Mouse (Mus musculus) thymus, postnatal 10 days (tissue): Measurements from ENCODE around the gene Tsga10ip.
"Not testable (repeated sequence)": the region's sequence is repeated elsewhere in the genome, so short reads cannot be mapped to it uniquely, and the experiment has no call there.

Source experiments
- DNase-seq, 2 experiments: peaks; one replicate each; pipeline ENCODE4 v3.0.0; 2021; ENCODE audit warnings: low spot score in 2 of 2

The Tsga10ip gene

DNA sequence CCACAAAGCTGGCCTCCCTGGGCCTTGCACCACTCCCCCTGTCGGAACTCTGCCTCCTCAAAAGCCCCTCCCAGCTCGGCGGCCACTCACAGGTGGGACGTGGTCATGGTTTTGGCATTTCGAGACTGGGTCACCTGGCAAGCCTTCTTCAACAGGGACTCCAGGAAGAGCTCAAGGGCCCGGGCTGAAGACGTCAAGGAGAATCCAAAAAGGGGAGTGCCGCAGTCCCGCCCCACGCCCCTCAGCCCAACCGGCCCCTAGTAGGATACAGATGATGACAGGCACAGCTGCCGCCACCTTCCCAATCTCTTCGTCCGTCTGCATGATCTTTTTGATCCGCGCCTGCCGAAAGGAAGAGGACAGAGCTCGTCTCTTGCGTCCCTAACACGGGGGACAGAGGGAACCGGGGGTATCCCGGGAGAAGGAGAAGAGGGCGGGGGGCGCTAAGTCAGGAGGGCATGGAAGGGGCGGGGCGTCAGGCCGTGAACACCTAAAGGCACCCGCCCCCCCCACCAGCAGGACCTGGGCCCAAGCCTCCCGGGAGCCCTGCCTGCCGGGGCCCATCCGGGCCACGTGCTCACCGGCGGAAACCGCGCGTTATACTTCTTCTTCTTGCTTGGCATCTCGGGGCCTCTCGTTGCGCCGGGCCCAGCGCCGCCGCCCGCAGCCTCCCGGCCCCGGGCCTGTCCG is 21.9 kb upstream of the Tsga10ip start:
- DNase-seq, result peak; percentile 73 to 75

DNA sequence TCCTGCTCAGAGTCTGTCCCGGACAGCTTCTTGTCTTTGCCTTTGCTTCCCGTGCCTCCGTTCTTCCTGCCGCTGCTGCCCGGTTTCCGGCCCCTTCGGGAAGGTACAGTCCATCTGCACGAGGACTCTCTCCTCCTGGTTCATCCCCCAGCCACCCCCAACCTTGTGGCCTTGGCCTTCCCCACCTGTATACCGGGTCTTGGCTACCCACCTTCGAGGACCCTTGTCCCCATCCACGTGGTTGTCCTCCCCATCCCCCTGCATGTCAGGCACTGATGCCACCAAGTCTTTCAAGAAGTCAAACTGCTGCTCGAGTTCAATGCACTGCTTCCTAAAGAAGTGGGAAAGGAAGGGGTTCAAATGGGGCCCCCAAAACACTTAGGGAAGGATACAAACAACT is 21.2 kb upstream of the Tsga10ip start:
- no peak for DNase-seq

DNA sequence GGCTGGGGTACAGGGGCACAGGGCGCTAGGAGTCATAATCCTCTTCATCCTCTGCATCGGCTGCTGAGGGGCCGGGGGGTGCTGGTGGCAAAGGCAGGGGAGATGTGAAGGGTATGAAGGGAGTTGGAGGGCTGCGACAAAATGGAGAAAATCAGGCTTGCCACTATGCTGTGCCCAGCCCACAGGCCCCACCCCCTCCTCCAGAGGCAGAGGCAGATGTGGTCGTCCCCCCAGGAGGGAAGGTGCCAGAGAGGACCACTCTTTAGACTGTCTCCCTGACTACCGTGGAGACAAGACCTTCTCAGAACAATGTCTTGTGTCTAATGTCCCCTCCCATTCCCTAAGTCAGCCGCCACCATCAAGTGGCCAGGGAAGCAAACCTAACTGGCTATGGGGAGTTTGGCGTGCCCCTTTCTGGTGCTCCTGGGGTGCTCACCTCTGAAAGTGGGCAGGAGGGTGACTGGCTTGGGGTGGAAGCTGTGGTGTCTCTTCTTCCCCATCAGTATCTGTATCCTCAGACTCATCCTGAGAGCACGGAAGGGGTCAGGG is 20.6 kb upstream of the Tsga10ip start:
- DNase-seq, result no peak

DNA sequence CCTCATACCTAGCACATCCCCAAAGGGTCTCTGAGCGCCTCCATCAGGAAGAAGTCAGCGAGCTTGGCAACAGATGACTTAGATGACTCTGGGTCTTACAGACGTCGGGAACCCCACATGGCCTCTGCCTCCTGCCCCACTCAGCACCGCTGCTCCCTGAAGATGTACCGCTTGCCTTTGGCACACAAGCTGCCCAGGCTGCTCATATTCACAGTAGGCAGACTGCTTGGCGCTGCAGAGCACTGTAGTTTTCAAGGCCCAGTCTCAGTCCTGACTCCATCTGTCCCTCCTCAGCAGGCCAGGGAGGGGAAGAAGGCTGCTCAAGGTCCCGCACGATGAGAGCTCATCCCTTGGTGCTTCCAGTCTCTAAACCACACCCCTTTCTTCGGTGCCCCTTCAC is 19.9 kb upstream of the Tsga10ip start:
- no peak for DNase-seq

DNA sequence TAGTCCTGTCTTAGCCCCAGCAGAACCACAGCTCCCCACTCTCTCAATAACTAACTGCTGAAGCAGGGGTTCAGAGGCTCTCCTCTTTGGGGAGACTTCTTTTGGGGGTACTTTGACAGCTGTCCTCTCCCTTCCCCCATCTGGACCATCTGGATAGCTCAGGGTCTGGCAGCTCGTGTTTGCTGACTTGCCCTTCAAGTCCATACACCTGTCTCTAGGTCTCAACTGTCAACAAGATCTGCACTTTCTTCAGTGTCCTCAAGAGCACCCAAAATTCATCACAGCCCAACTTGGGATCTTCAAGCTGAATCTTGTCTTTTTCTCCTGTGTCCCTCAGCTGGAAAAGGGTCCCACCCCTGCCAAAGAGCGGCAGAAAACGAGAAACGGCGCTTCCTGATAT is 19.5 kb upstream of the Tsga10ip start:
- peak in 1 of 2 experiments; percentile 42 for DNase-seq

DNA sequence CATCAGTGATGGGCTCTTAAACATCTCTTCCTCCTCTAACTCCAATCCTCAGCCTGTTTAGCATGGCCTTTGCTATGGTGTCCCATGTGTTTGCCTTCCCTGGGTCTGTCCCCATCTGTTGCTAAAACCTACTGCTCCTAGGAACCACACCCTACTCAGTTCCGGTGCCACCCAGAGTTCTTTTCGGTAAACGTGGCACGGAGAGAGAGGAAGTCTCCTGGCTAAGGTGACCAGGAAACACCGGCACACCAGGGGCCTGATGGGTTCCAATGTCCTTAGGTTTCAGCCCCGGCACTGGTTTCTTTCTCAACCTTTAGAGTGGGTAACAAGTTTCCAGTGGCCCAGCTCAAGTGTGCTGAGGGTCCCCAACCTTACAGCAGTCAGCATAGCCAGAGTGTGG is 18.3 kb upstream of the Tsga10ip start:
- DNase-seq, result no peak

DNA sequence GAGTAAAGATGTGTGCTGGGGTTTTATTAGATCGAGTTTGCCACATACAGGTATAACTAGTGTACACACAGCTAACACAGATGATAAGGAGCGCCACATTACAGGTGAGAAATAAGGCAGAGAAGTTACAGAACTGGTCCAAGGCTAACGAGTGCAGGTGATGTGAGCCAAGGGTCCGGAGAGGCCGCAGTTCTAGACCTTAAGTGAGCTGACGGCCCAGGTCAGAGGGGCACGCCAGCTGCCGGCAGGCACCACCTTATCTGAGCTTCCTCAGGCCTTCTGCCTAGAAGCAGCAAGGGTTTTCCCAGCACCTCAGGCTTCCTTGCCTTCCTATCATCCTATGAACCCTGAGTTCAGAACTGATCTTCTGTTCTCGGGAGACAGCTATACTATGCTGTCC is 17.3 kb upstream of the Tsga10ip start:
- no peak for DNase-seq

DNA sequence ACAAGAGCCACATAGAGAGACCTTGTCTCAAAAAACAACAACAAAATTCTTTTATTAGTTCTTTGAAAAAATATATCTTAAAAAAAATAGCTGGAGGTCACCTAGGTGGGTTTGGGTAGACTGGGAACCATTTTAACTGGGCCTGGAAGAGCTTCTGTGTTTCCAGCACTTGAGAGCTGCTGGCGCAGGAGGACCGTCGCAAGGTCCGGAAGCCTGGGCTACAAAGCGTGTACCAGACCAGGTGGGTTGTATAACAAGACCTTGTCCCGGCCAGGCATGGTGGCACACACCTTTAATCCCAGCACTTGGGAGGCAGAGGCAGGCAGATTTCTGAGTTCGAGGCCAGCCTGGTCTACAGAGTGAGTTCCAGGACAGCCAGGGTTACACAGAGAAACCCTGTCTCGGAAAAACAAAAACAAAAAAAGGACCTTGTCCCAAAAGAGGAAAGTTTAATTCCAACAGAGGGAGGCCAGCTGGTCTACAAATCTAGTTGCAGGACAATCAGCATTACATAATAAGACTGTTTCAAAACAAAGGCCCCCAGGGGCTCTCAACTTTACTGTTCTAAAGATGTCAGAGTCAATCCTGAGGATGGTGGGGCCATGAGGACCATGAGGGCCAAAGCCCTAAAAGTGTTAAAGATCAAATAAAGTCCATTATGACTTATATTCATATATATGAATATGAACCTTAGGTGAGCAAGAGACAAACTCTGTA is 16.6 kb upstream of the Tsga10ip start:
- no peak for DNase-seq

DNA sequence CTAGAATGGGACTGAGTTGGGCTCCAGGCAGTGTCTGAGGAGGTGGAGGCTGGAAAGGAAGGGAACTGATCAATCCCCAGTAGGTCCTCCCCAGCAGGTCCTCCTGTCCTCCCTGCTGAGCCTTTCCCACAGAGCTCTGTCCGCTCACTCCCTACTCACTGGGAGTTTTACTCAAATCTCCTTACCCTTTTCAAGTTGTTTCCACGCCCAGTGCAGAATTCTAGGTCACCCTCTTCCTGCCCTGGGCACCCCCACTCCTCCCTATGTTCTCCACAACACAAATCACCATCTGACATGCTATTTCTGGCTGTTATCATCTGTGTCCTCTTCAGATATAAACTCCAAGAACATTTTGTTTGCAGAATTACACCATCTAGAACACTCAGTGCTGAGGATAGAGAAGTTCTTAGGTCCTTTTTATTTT is 12.2 kb upstream of the Tsga10ip start:
- no peak for DNase-seq

DNA sequence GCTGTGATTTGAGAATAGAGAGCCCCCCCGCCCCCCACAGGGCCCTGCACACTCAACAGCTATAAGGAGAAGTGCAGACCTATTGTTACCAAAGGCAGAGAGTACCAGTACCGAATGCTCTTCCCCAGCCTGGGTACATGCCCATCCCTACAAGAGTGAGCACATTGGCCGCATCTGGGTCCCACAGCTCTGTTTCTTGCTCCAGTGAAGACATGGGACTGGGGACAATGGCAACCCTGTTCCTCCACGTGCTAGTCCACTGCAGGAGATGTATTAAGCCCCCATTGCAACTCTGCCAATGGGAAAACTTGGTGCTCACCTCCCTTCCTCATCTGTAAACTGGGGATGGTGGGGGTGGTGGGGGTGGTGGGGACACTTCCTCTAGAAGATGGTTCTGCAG is 11.5 kb upstream of the Tsga10ip start:
- DNase-seq, result no peak

DNA sequence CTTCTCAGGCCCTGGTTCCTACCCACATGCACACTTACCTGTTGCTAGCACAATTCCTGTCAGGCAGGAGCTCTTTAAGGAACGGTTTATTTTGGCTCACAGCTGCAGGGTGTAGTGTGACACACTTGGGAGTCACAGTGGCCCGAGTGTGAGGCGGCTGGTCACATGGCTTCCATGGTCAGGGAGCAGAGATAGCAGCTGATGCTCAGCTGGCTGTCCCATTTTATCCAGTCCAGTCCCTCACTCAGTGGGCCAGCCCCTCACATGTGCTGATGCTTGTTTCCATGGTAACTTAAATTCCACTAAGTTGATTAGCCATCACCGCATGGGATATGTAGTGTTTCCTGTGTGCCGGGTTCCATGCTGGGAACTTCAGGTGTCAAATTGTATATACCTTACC is 9.6 kb upstream of the Tsga10ip start:
- DNase-seq, result no peak

DNA sequence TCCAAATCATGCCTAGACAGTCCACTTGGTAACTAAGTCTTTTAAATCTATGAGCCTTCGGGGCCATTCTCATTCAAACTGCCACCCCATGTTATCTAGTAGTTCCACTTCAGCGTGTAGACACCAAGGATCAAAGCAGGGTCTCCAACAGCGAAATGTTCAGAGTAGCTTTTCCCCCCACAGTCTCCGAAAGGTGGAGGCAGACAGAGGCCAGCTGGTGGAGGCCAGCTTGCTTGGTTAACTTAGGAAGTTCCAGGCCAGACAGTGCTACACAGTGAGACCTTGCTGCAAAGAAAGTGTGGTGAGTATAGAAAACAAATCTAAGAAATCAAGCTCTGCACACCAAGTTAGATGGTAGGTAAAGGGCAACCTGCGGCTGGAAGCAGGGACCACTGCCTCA is 8.3 kb upstream of the Tsga10ip start:
- DNase-seq, result no peak

DNA sequence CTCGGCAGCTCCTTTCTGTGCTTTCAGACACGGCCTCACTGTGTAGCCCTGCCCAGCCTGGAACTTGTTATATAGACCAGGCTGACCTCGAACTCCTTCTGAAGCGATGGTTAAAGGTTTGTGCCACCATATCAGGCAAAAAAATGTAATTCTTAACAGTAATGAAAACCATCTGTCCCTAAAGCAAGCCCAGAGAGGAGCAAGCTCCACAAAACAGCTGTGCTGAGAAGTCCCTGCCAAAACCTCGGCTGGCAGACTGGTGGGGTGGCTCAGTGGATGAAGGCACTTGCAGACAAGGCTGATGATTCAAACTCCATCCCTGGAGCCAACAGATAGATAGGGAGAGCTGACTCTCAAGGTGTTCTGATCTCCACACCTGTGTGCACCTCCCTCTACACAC is 6.7 kb upstream of the Tsga10ip start:
- DNase-seq, result no peak

DNA sequence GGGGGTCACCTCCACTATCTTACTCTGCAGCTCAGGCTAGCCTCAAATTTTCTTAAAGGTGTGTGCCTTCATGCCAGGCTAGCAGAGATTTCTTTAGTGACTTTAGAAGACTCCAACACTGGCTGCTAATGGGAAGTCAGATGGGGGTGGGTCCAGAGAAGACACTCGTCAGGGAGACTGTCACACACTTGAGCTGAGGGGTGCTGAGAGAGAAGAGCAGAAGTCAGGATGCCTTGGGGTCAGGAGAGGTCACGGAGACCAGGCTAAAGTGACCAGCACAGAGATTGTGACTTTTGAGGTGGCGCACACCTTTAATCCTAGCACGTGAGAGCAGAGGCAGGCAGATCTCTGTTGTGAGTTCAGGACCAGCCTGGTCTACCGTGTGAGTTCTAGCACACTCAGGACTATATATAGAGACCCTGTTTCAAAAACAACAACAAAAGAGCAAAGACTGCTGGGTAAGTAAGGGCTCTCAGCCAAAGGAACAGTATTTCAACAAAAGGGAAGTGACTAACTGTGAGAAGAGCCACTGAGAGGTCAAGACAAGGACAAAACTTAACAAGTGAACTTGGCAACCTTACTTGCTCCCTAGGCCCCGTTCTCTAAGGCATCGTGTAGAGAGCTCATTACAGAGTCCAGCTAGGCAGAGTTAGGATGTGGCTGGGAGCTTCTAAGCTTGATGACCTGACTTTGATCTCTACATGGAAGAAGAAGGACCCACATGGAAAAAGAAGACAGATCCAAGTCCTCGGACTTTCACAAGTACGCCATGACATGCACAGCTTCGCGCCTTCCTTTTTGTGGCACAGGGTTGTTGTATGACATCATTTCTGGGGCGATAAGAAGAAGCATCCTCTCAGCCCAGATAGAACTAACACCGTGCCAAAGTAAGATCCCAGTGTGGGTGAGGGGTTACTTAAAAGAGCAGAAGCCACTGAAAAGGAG is 6.0 kb upstream of the Tsga10ip start:
- DNase-seq, result no peak

DNA sequence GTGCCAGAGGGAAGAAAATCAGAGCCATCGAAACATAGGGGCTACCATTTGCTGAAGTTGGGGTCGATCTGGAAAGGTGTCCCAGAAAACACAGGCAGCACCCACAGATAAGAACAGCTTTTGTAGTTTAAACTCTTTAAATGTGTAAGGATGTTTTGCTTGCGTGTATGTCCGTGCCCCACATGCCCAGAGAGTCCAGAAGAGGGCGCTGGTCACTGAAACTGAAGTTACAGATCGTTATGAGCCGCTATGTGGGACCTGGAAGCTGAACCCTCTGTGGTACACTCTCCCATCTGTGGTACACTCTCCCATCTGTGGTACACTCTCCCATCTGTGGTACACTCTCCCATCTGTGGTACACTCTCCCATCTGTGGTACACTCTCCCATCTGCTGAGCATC is 4.8 kb upstream of the Tsga10ip start:
- DNase-seq, result peak; percentile 50 to 72

DNA sequence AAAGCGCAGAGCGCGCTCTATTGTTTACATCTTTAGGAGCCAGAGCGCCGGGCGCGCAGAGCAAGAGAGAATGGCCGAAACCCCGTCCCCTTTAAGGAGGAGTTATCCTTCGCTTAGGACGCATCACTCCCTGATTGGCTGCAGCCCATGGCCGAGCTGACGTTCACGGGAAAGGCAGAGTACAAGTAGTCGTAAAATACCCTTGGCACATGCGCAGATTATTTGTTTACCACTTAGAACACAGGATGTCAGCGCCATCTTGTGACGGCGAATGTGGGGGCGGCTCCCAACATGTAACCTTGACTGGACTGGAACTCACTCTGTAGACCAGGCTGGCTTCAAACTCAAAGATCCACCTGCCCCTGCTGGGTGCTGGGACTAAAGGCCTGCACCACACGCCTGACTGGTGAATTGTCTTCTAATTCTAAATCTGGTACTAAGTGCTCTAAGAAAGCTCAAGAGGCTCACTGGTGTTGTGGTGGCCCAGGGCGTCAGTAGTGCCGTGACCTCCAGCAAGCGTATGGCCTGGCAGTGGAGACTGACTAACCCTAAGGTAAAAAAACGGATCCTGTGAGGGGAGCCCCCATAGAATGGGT is 4.3 kb upstream of the Tsga10ip start:
- DNase-seq, result not testable (repeated sequence)

DNA sequence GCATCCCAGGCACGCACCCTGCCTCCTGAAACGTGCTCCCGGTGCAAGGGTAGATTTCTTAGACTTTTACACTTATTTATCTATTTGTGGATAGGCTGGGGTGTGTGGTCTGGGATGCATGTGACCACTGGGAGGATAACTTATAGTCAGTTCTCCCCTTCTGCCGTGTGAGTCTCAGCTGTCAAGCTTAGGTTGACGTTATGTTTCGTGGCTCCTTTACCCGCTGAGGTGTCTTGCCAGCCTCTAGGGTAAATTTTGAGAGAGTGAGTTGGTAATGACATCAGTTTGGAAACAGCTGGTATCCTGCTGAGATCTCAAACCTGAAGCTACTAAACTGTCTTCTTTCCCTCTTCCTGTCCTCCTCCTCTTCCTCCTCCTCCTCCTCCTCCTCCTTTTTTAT is 3.6 kb upstream of the Tsga10ip start:
- DNase-seq, result no peak

DNA sequence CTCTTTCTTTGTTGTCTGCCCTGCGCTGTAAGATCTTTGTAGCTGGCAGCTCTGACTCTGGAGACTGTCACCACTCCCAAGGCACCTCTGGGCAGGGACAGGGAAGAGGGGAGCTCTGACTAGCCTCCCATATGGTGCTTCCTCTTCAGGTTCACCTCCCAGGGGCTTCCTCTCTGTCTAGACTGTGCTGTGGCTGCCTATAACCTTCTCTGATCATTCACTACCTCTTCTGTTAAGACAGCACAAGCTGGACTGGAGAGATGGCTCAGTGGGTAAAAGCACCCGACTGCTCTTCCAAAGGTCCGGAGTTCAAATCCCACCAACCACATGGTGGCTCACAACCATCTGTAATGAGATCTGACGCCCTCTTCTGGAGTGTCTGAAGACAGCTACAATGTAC is 1.3 kb downstream of the Tsga10ip start:
- DNase-seq, result not testable (repeated sequence)

DNA sequence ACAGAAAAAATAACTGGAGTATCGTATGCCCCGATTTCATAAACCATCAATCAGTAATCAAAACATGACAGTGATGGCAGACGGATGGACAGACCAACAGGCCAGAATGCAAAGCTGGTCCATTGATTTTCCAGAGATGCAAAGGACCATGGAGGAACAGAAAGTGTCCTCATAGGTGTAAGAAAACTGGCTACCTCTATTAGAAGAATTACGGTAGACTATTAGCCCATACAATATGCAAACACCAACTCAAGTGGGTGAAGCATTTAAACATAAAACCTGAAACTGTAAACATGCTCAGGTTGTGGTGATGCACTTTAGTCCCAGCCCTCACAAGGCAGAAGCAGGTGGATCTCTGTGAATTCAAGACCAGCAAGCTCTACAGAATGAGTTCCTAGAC is 7.0 kb downstream of the Tsga10ip start:
- no peak for DNase-seq

DNA sequence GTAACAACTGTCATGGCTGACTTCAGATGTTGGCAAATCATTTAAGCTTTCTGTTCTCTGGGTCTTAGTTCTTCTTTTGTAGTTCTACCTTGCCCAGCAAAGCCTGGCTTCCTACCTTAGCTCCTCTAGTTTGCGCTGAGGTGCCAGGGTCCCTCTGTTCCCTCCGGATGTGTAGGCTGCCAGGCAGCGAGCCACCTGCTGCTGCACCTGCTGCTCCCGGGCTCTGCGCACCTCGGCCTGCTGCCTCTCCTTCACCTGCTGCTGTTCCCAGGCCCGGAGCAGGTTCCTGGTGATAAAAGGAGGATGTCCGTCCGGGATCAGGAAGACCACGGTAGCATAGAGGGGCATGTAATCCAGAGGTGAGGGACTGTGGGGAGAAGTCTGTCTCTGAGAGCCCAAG is 8.2 kb downstream of the Tsga10ip start:
- DNase-seq, result no peak

DNA sequence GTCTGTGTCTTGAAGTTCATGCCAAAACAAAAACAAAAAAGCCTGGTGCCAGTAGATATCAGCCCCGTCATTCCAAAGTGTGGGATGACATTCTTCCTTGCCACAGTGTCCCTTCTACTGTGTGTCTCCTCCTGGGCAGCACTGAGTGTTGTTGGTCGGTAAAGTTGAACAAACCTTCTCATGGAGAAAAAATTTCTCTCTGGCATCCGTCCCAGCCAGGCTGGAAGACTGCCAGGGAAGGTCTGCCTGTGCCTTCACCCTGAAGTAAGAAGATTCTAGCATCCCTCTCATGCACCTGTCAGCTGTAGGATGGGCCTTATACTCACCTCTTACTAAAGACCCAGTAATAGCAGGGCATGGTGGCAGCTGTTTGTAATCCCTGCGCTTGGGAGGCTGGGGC is 9.4 kb downstream of the Tsga10ip start:
- DNase-seq, result no peak

DNA sequence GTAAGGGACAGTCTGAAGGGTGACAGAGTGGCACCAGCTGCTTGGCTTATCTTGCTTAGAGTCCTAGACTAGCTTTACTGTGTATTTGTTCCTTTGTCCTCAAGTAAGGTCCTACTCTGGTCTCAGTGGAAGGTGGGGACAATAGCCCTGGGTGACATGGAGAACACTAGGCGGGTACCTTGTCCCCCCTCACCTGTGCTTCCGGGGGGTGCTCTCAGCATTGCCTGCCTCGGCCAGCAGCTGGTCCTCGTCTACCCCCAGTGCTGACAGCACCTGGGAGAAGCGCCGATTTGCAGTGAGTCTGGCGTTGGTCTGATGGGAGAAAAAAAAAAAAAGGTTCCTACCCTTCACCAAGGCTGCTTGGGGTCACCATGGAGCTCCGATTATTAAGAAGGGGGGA is 11.9 kb downstream of the Tsga10ip start:
- peak; percentile 36 to 37 for DNase-seq
